Mouse (Mus musculus): ENCODE data around the gene Arhgef10l.

GRCm38 (mm10) chr4:140497169-140497568, 168.6 kb downstream of the Arhgef10l start:
- TF ChIP-seq POLR2A (IDR thresholded peaks at IDR 0.05; ENCODE audit: borderline replicate concordance, low read depth, low read length) = no peak
- no peak for TF ChIP-seq CTCF (IDR thresholded peaks at IDR 0.05; ENCODE audit: low read depth, low read length)
